Mouse (Mus musculus): ENCODE data around the gene Mpv17l2. TPM values are rescaled to one million over a fixed set of nuclear protein-coding genes. Genes with fewer than 3 reads are reported as not detected.

Gene Mpv17l2
- polyA plus RNA-seq (2012; rRNA removed), result 90.0 and 283 TPM in 2 replicates

DNA sequence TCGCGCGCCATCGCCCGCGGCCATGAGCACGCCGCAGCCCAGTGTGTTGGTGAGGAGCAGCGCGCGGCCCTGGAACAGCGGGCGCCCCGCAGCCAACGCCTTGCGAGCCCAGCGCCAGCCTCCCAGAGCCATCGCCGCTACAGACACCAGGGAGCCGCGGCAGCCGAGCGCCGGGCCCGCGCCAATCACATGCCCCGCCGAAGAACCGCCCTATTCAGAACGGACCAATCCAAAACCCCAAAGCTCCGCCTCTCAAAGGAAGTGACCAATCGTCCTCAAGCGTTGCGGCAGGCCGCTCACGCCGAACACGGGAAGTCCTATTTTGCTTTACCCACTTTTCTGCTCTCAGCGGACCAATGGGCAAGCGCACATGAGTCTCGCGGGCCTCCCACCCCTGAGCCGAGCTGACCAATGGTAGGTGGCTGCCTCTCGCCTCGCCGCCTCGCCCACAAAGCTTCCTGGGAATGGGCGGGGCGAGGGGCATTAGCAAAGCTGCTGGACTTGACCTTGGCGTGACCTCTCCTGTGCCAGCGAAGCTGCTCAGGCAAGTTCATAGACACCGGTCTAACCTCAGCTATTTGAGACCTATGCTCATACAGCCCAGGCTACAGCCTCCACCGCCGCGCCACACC, at the start of gene Mpv17l2:
Mpv17l2 (minus strand) TSS at position 172 of the 632 bp plus-strand sequence.

DNA sequence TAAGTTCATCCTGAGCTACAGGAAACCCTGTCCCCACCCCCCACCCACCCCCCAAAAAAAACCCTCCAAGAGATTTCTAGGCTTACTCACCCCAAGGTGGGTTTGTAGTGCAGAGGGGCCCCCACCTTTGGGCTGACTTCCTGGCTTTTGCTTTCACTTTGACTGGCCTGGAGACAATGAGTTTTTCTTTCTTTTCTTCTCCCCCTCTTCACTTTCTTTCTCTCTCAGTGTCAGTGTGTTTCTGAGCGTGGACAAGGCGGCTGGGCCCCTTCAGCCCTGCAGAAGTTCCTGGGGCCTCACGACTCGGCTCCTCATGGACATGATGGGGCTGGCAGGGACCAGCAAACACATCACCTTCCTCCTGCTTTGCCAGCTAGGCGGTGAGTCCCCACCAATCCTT, 47.5 kb upstream of the Mpv17l2 start, which contains the start of gene Il12rb1:
Il12rb1 (plus strand) TSS at position 211 of the 400 bp plus-strand sequence.

DNA sequence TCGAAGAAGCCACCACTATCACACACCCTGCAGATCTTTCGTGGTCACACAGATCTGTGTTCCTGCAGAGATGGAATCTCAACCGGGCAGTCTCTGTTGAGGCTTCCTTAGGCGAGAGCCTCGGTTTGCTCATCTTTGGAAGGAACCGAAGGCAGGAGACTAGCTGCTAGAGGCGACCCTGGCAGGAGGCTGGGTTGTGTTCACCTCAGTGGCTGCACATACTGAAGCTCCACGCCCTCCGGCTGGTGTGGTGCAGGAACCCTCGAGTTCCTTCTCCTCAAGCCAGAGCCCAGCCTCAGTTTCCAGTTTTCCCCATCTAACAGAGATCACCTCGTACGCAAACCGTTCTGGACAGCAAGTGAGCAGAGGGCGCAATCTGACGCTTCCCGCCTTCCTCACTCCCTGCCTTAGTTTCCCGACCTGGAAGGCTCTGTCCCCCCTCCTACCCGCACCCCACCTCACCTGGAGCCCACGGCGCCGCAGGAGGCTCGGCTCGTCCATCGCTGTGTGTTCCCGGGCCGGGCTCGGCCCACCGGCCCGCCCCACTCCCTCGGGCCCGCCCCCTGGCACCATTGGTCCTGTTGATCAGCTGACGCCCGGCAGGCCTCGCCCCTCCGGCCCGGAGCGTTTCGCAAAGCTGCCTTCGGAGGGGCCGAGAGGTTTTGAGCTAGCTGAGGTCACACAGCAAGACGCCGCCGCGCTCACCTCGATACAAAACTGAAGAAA, 43.9 kb upstream of the Mpv17l2 start, which contains the start of gene Mast3:
Mast3 (minus strand) TSS at position 574 of the 726 bp plus-strand sequence.

DNA sequence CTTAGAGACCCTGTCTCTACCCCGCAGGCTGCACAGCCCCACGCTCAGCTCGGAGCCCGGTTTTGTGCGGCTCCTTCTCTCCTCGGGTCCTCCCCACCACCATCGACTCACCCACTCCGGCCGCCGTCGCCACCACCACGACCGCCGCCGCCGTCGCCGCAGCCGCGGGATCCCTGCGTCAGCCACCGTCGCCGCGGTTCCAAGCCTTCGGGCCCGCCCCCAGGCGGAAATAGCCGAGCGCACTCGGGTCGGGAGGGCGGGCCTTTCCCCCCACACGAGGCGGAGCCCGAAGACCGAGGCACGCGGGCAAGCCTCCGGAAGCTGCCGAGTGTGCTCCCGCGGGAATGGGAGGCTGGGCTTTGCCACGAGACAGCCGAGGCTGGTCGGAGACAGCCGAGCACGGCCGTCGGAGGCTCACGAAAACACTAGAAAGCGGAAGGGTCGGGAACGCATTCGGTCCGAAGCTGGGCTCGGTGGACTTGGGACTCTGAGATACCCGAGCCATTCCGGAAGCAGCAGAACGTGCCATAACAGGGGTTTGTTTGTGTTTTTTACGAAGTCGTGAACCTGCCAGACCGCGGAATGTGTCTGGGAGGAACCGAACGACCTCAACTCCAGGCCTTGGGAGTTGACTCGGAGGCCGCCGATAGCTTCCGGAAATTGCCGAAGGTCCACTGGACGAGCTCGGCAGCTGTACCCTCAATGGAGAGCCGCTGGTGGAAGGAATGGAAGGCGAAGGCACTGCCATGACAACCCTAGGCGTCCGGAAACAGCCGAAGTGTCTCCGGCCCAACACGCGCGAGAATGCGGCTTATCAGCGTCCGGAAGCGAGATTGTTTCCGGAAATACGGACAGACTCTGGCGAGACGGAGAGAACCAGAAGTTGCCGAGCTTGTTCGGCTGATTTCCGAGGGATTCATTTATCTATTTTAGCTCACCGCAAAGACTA, 16.0 kb upstream of the Mpv17l2 start, which contains the start of gene Pik3r2:
Pik3r2 (minus strand) TSS at position 218 of the 949 bp plus-strand sequence.

DNA sequence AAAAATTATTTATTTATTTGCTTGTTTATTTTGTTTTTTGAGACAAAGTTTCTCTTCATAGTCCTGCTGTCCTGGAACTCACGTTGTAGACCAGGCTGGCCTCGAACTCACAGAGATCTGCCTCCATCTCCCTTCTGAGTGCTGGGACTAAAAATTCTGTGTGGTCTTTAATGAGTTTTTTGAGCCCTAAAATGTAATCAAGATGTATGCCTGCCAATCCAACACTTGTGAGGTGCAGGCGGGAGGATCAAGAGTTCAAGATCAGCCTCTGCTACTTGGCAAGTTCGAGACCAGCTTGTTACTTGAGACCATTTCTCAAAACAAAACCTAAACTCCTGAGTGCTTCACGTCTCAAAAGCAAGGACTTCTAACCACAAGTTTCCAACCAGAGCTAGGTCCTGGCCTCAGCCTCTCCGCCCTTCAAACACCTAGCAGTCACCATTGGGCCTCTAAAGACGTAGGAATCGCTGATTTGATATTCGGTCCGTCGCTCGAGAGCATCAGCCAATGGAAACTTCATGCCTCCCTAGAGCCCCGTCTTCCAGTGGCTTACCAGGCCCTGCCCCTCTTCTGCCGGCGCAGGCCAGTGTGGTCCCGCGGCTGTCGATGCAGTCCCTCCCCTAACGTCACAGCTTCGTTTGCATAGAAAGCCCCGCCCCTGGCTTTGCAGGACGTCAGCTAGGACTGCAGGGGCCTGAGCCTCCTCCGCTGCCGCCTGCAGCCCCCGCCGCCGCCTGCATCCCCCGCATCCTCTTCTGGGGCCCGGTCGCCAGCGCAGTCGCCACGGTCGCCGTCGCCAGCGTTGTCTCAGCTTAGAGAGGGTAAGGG, 6.5 kb downstream of the Mpv17l2 start, which contains the start of gene Rab3a:
Rab3a (plus strand) TSS at position 637 of the 828 bp plus-strand sequence.

DNA sequence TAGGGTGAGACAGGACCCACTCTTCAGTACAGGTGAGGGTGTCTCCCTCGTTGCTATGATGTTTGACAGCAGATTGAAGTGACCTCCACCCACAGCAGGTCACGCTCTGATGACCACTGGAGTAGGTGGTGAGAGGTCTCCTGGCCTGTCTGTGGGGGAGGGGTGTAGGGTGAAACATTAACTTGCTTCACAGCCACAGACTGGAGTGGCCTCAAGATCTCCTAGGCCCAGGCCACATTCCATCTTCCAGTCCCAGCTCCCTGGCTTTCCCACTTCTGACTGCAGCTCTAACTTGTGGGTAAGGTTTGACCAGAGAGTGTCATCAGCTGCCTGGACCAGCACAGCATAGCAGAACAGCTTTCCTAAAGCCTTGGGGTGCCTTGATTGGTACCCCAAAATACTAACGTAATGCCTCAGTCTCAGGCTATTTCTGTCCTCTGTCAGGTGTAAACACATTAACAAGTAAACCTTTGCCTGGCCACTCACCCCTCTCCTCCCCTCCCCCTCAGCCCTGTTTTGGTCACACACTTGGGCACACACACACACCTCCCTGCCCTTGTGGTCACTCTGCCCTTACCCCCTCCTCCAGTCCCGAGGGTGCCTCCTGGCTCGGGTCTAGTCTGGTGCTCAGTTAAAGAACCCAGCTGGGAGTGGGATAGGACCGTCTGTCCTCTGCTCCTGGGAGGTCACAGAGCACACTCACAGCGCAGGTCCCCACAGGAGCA, 37.1 kb downstream of the Mpv17l2 start, which contains the start of gene Pde4c:
Pde4c (plus strand) TSS at position 235 of the 725 bp plus-strand sequence.

DNA sequence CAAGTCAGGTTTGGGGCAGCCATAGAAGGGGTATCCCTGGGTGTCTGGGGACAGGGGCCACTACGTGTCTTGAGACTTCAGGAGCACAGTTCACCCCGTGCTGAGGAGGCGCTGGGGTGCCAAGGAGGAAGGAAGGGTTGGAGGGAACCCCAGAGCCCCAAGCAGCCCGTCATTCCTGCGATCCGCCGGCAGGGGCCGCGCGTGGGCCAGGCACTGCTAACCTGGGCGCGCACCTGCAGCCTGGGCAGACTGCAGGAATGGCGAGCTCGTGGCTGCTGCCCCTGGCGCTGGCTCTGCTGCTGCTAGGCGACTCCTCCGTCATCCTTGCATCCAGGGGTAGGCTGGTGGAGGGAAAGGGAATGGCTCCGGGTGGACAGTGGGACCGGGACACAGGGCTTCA, 42.4 kb downstream of the Mpv17l2 start, which contains the start of gene Gm3336:
Gm3336 (plus strand) TSS at position 247 of the 400 bp plus-strand sequence.

Other genes starting within 250 kb of the Mpv17l2 start
- 182 and 242 TPM in 2 replicates for gene Fkbp8, start 233.2 kb downstream of the Mpv17l2 start, polyA plus RNA-seq (2012; rRNA removed)
- 39.8 and 46.2 TPM in 2 replicates for gene Kxd1, start 233.0 kb downstream of the Mpv17l2 start, polyA plus RNA-seq (2012; rRNA removed)
- gene Ell, start 221.5 kb downstream of the Mpv17l2 start, polyA plus RNA-seq (2012; rRNA removed), result 18.0 and 18.3 TPM in 2 replicates
- 48.7 and 85.8 TPM in 2 replicates for gene Isyna1, start 166.6 kb downstream of the Mpv17l2 start, polyA plus RNA-seq (2012; rRNA removed)
- gene Ssbp4, start 152.1 kb downstream of the Mpv17l2 start, polyA plus RNA-seq (2012; rRNA removed), result 157 and 297 TPM in 2 replicates
- 2.1 and 5.5 TPM in 2 replicates for gene Lrrc25, start 144.8 kb downstream of the Mpv17l2 start, polyA plus RNA-seq (2012; rRNA removed)
- gene Gdf15, start 128.5 kb downstream of the Mpv17l2 start, polyA plus RNA-seq (2012; rRNA removed), result 1.5 and 4.3 TPM in 2 replicates
- 6.0 and 8.1 TPM in 2 replicates for gene Pgpep1, start 100.6 kb downstream of the Mpv17l2 start, polyA plus RNA-seq (2012; rRNA removed)
- gene Lsm4, start 87.7 kb downstream of the Mpv17l2 start, polyA plus RNA-seq (2012; rRNA removed), result 43.4 and 55.5 TPM in 2 replicates
- 305 and 826 TPM in 2 replicates for gene Jund, start 62.0 kb downstream of the Mpv17l2 start, polyA plus RNA-seq (2012; rRNA removed)
- 0.01 and 0.06 TPM in 2 replicates for gene Iqcn, start 57.5 kb downstream of the Mpv17l2 start, polyA plus RNA-seq (2012; rRNA removed)
- gene Gm3336, start 42.4 kb downstream of the Mpv17l2 start, polyA plus RNA-seq (2012; rRNA removed), result 78.8 and 98.8 TPM in 2 replicates
- 4.4 and 8.1 TPM in 2 replicates for gene Pde4c, start 37.2 kb downstream of the Mpv17l2 start, polyA plus RNA-seq (2012; rRNA removed)
- gene Rab3a, start 6.3 kb downstream of the Mpv17l2 start, polyA plus RNA-seq (2012; rRNA removed), result 26.6 and 31.2 TPM in 2 replicates
- 152 and 224 TPM in 2 replicates for gene Pik3r2, start 15.8 kb upstream of the Mpv17l2 start, polyA plus RNA-seq (2012; rRNA removed)
- gene Mast3, start 44.1 kb upstream of the Mpv17l2 start, polyA plus RNA-seq (2012; rRNA removed), result 40.6 and 40.8 TPM in 2 replicates
- 0.27 and 0.49 TPM in 2 replicates for gene Il12rb1, start 47.5 kb upstream of the Mpv17l2 start, polyA plus RNA-seq (2012; rRNA removed)
- gene Arrdc2, start 78.8 kb upstream of the Mpv17l2 start, polyA plus RNA-seq (2012; rRNA removed), result 34.5 and 41.1 TPM in 2 replicates
- 2.6 and 3.1 TPM in 2 replicates for gene Kcnn1, start 102.3 kb upstream of the Mpv17l2 start, polyA plus RNA-seq (2012; rRNA removed)
- 38.7 and 55.7 TPM in 2 replicates for gene Ccdc124, start 113.0 kb upstream of the Mpv17l2 start, polyA plus RNA-seq (2012; rRNA removed)
- gene Slc5a5, start 131.8 kb upstream of the Mpv17l2 start, polyA plus RNA-seq (2012; rRNA removed), result 165 and 247 TPM in 2 replicates
- 3,410 and 3,519 TPM in 2 replicates for gene Rpl18a, start 136.5 kb upstream of the Mpv17l2 start, polyA plus RNA-seq (2012; rRNA removed)
- gene Map1s, start 145.0 kb upstream of the Mpv17l2 start, polyA plus RNA-seq (2012; rRNA removed), result 19.5 and 26.4 TPM in 2 replicates

All from stomach, adult 2 months (tissue).